Comparison of ENCODE assay signal across 9 mouse cellular contexts in the genomic region with DNA sequence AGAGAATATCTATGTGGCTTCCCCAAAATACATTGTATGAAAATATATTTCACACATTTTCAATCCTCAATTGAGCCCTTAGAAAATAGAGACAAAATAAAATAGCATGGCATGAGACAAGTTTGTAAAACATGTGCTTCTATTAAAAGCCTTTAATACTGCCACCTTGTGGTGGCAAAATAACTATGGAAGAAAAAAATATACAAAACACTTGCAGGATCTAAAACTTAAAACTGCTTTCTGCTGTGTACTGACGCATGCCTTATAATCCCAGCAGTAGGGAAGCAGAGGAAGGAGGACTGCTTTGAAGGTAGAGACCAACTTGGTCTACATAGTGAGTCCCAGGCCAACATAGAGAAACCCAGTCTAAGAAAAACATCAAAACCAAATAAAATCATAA. TPM values are rescaled to one million over a fixed set of nuclear protein-coding genes. Genes with fewer than 3 reads are reported as not detected.
DNase-seq lines count a peak whose midpoint lies in the region; ATAC-seq and TF ChIP-seq lines count a peak whose summit lies in the region.
"Had no signal": no experiment of that assay in that cellular context is flagged by ENCODE, and none has a peak within 500 bp of the region (broad histone marks: within the 10 kb centered on the region; RNA-seq: fewer than 3 reads in every experiment).

No protein-coding gene starts in this region.

- H3K36me3 ChIP-seq in hindbrain, embryonic 14.5 days (replicated peaks; ENCODE audit: control insufficient read depth, insufficient read depth), result no peaks in the 10 kb centered on the region
- no peaks in the 10 kb centered on the region for H3K36me3 ChIP-seq in hindbrain, embryonic 16.5 days (ENCODE audit: control insufficient read depth, insufficient read depth, low read length)
- H3K36me3 ChIP-seq in midbrain, postnatal 0 days (ENCODE audit: insufficient read depth, low read length), result no peaks in the 10 kb centered on the region
- H3K36me3 ChIP-seq in midbrain, embryonic 11.5 days (ENCODE audit: control insufficient read depth, insufficient read depth, low read length), result no peaks in the 10 kb centered on the region

- no peak for ATAC-seq in hindbrain, embryonic 14.5 days (ENCODE audit: low FRiP score)
- no peak for ATAC-seq in hindbrain, embryonic 16.5 days
- no peak for ATAC-seq in midbrain, postnatal 0 days (ENCODE audit: low FRiP score)
- ATAC-seq in midbrain, embryonic 11.5 days (ENCODE audit: low FRiP score), result no peak
- ATAC-seq in erythroblast, adult 5-6 weeks (replicated peaks; ENCODE audit: low FRiP score, poor library complexity, severe bottlenecking), result peak; percentile 70

- no peak overlapping the region for H3K4me3 ChIP-seq in hindbrain, embryonic 14.5 days (replicated peaks; ENCODE audit: low read length)
- H3K4me3 ChIP-seq in hindbrain, embryonic 16.5 days (ENCODE audit: low read length), result no peak overlapping the region
- H3K4me3 ChIP-seq in midbrain, postnatal 0 days (ENCODE audit: low read depth, low read length), result no peak overlapping the region
- H3K4me3 ChIP-seq in midbrain, embryonic 11.5 days (ENCODE audit: low read depth, low read length), result no peak overlapping the region

- TF ChIP-seq CTCF in midbrain, postnatal 0 days (IDR thresholded peaks at IDR 0.05), result peak; percentile 79

- no peak overlapping the region for H3K27ac ChIP-seq in hindbrain, embryonic 14.5 days
- H3K27ac ChIP-seq in hindbrain, embryonic 16.5 days (ENCODE audit: low read depth, low read length), result no peak overlapping the region
- H3K27ac ChIP-seq in midbrain, postnatal 0 days (ENCODE audit: low read depth, low read length), result no peak overlapping the region
- H3K27ac ChIP-seq in midbrain, embryonic 11.5 days (ENCODE audit: low read depth, low read length), result no peak overlapping the region

- H3K9me3 ChIP-seq in hindbrain, embryonic 14.5 days (ENCODE audit: control insufficient read depth, low read length), result no peaks in the 10 kb centered on the region
- H3K9me3 ChIP-seq in hindbrain, embryonic 16.5 days (ENCODE audit: control insufficient read depth, low read length), result no peaks in the 10 kb centered on the region
- no peaks in the 10 kb centered on the region for H3K9me3 ChIP-seq in midbrain, postnatal 0 days (ENCODE audit: low read length)
- no peaks in the 10 kb centered on the region for H3K9me3 ChIP-seq in midbrain, embryonic 11.5 days (ENCODE audit: control insufficient read depth, low read length)

- 56% methylated on average over 1 of the region's 1 CpGs for WGBS in hindbrain, embryonic 14.5 days
- WGBS in hindbrain, embryonic 16.5 days, result 45% methylated on average over 1 of the region's 1 CpGs
- WGBS in midbrain, postnatal 0 days, result 27% methylated on average over 1 of the region's 1 CpGs
- WGBS in midbrain, embryonic 11.5 days, result 58% methylated on average over 1 of the region's 1 CpGs

- no peak overlapping the region for H3K4me2 ChIP-seq in hindbrain, embryonic 14.5 days (replicated peaks)
- no peak overlapping the region for H3K4me2 ChIP-seq in hindbrain, embryonic 16.5 days (ENCODE audit: low read length)
- no peak overlapping the region for H3K4me2 ChIP-seq in midbrain, postnatal 0 days (ENCODE audit: low read depth, low read length, poor library complexity, severe bottlenecking)
- no peak overlapping the region for H3K4me2 ChIP-seq in midbrain, embryonic 11.5 days

- H3K4me1 ChIP-seq in hindbrain, embryonic 14.5 days (replicated peaks; ENCODE audit: control insufficient read depth, insufficient read depth, low read length), result no peaks in the 10 kb centered on the region
- no peaks in the 10 kb centered on the region for H3K4me1 ChIP-seq in hindbrain, embryonic 16.5 days (ENCODE audit: control insufficient read depth, insufficient read depth, low read depth, low read length)
- H3K4me1 ChIP-seq in midbrain, postnatal 0 days (ENCODE audit: insufficient read depth, low read length), result no peaks in the 10 kb centered on the region
- H3K4me1 ChIP-seq in midbrain, embryonic 11.5 days (ENCODE audit: control insufficient read depth, insufficient read depth, low read length), result no peaks in the 10 kb centered on the region

- H3K9ac ChIP-seq in hindbrain, embryonic 14.5 days, result no peak overlapping the region
- no peak overlapping the region for H3K9ac ChIP-seq in hindbrain, embryonic 16.5 days (ENCODE audit: low read depth, low read length)
- no peak overlapping the region for H3K9ac ChIP-seq in midbrain, postnatal 0 days (replicated peaks; ENCODE audit: low read length, poor library complexity, severe bottlenecking)
- no peak overlapping the region for H3K9ac ChIP-seq in midbrain, embryonic 11.5 days (ENCODE audit: low read length)

- H3K27me3 ChIP-seq in hindbrain, embryonic 14.5 days (ENCODE audit: control insufficient read depth, insufficient read depth, low read length), result no peaks in the 10 kb centered on the region
- H3K27me3 ChIP-seq in hindbrain, embryonic 16.5 days (replicated peaks; ENCODE audit: control insufficient read depth, insufficient read depth, low read length), result no peaks in the 10 kb centered on the region
- no peaks in the 10 kb centered on the region for H3K27me3 ChIP-seq in midbrain, postnatal 0 days (ENCODE audit: insufficient read depth, low read length)
- H3K27me3 ChIP-seq in midbrain, embryonic 11.5 days (ENCODE audit: control insufficient read depth, insufficient read depth, low read length), result no peaks in the 10 kb centered on the region

- DNase-seq in hindbrain, embryonic 14.5 days (ENCODE audit: low spot score), result peak; percentile 64
- peak; percentile 69 for DNase-seq in midbrain, postnatal 0 days (ENCODE audit: low spot score)
- no peak for DNase-seq in midbrain, embryonic 11.5 days (ENCODE audit: low spot score, missing footprints)
- DNase-seq in adrenal gland, adult 8-10 months, result no peak
- DNase-seq in ovary, postnatal 10 days (ENCODE audit: low spot score), result no peak
- DNase-seq: cerebellum, postnatal 25 days; kidney, adult 11 months had no signal

RNA-seq across cellular contexts. Expression of a gene that starts 19.4 kb away (rescaled TPM):
- polyA plus RNA-seq in hindbrain, embryonic 14.5 days (2014; fragmentation: Nextera tagmentation; extraction: Ambion mirVana), result 38.2 and 38.5 TPM in 2 replicates
- polyA plus RNA-seq in hindbrain, embryonic 16.5 days (2015; fragmentation: Nextera tagmentation; extraction: Ambion mirVana), result 32.0 and 36.4 TPM in 2 replicates
- 5.5 and 7.1 TPM in 2 replicates for total RNA-seq in midbrain, postnatal 0 days (2014; rRNA removed)
- 17.1 and 17.6 TPM in 2 replicates for polyA plus RNA-seq in midbrain, postnatal 0 days (2015; fragmentation: Nextera tagmentation; extraction: Ambion mirVana)
- polyA plus RNA-seq in midbrain, embryonic 11.5 days (2014; fragmentation: Nextera tagmentation; extraction: Ambion mirVana), result 208 and 216 TPM in 2 replicates
- total RNA-seq in erythroblast, adult 5-6 weeks (2015; ENCODE audit: low replicate concordance), result 378 and 394 TPM in 2 replicates
- total RNA-seq in erythroblast, adult 5-6 weeks (2017; ENCODE audit: low replicate concordance), result 264 and 376 TPM in 2 replicates
- total RNA-seq in adrenal gland, adult 8-10 months (2022), result 1 to 10 TPM; 4.4 to 5.8 (median 5.1) TPM

RNA-seq across cellular contexts. Expression of a gene that starts 59.5 kb away (rescaled TPM):
- 30.8 and 33.9 TPM in 2 replicates for polyA plus RNA-seq in hindbrain, embryonic 14.5 days (2014; fragmentation: Nextera tagmentation; extraction: Ambion mirVana)
- polyA plus RNA-seq in hindbrain, embryonic 16.5 days (2015; fragmentation: Nextera tagmentation; extraction: Ambion mirVana), result 36.1 and 37.5 TPM in 2 replicates
- 7.4 and 16.5 TPM in 2 replicates for total RNA-seq in midbrain, postnatal 0 days (2014; rRNA removed)
- polyA plus RNA-seq in midbrain, postnatal 0 days (2015; fragmentation: Nextera tagmentation; extraction: Ambion mirVana), result 14.4 and 18.1 TPM in 2 replicates
- polyA plus RNA-seq in midbrain, embryonic 11.5 days (2014; fragmentation: Nextera tagmentation; extraction: Ambion mirVana), result 219 and 241 TPM in 2 replicates
- total RNA-seq in erythroblast, adult 5-6 weeks (2015; ENCODE audit: low replicate concordance), result 162 and 171 TPM in 2 replicates
- total RNA-seq in erythroblast, adult 5-6 weeks (2017; ENCODE audit: low replicate concordance), result 317 and 358 TPM in 2 replicates
- total RNA-seq in adrenal gland, adult 8-10 months (2022), result 10 to 100 TPM; 26.5 to 33.6 (median 29.2) TPM

RNA-seq across cellular contexts. Expression of a gene that starts 59.6 kb away (rescaled TPM):
- polyA plus RNA-seq in hindbrain, embryonic 14.5 days (2014; fragmentation: Nextera tagmentation; extraction: Ambion mirVana), result 8.7 and 11.9 TPM in 2 replicates
- 7.8 and 9.1 TPM in 2 replicates for polyA plus RNA-seq in hindbrain, embryonic 16.5 days (2015; fragmentation: Nextera tagmentation; extraction: Ambion mirVana)
- 9.0 and 10.4 TPM in 2 replicates for total RNA-seq in midbrain, postnatal 0 days (2014; rRNA removed)
- polyA plus RNA-seq in midbrain, postnatal 0 days (2015; fragmentation: Nextera tagmentation; extraction: Ambion mirVana), result 3.7 and 3.8 TPM in 2 replicates
- 21.7 and 26.2 TPM in 2 replicates for polyA plus RNA-seq in midbrain, embryonic 11.5 days (2014; fragmentation: Nextera tagmentation; extraction: Ambion mirVana)
- total RNA-seq in erythroblast, adult 5-6 weeks (2015; ENCODE audit: low replicate concordance), result 45.6 and 50.7 TPM in 2 replicates
- 73.9 and 79.5 TPM in 2 replicates for total RNA-seq in erythroblast, adult 5-6 weeks (2017; ENCODE audit: low replicate concordance)
- total RNA-seq in adrenal gland, adult 8-10 months (2022), result 10 to 100 TPM; 22.7 to 40.6 (median 30.2) TPM

Comparison
In these comparisons a context has a peak if more than half of its experiments do, and no peak if none do; other contexts are left out.
1. DNase-seq: peak in hindbrain, embryonic 14.5 days (single experiment) and midbrain, postnatal 0 days (single experiment); none in midbrain, embryonic 11.5 days (single experiment), adrenal gland, adult 8-10 months (single experiment) and ovary, postnatal 10 days (single experiment).